11 mouse cellular contexts compared by ENCODE assay signal in the genomic region with DNA sequence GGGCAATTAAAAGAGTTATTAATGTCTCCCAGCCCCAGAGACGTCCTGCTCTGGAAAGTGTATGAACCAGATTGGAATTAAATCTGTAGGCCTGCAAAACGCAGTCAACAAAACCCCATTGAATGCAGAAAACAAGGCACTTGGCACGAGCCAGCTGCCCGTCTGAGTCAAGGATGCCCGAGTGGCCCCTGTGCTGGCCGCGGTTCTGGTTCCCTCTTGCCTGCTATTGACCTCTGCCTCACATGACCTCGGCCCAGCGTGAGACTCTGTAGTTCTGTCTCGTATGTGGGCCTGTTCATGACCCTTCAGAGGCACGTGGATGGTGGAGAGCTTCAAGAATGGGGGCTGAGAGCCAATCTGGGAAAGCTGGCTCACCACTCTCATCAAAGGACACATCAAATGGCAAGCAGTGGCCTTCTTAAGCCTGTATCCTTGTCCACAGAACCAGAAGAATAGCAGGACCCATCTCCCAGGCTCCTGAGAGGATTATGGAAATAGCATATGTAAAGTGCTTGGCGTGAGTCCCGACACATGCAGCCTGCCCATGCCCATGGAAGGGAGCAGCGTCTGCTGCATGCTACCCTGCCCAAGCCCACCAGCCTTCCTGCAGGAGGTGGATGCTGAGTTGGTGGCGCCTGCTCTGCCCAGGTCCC. TPM values are rescaled to one million over a fixed set of nuclear protein-coding genes. Genes with fewer than 3 reads are reported as not detected.
A peak's percentile ranks its signal among the peaks of the same experiment; 100 is the strongest.
DNase-seq lines count a peak whose midpoint lies in the region; ATAC-seq lines count a peak whose summit lies in the region.
"Had no signal": no experiment of that assay in that cellular context is flagged by ENCODE, and none has a peak within 500 bp of the region (broad histone marks: within the 10 kb centered on the region; RNA-seq: fewer than 3 reads in every experiment).

No protein-coding gene starts in this region.

- no peak for ATAC-seq in midbrain, embryonic 12.5 days (ENCODE audit: low FRiP score, low read depth)

- peaks cover 71% of the 10 kb centered on the region for H3K4me1 ChIP-seq in midbrain, embryonic 12.5 days

- 65% methylated on average over 15 of the region's 15 CpGs for WGBS in midbrain, embryonic 12.5 days

- peak overlapping the region; percentile 46; the same call in 1 of the 2 replicates for H3K27ac ChIP-seq in midbrain, embryonic 12.5 days (replicated peaks)

- peaks cover 3% of the 10 kb centered on the region; the same call in 1 of the 2 replicates for H3K27me3 ChIP-seq in midbrain, embryonic 12.5 days

- H3K4me2 ChIP-seq in midbrain, embryonic 12.5 days (replicated peaks), result no peak overlapping the region

- H3K9ac ChIP-seq in midbrain, embryonic 12.5 days (replicated peaks), result no peak overlapping the region

- H3K4me3 ChIP-seq in midbrain, embryonic 12.5 days, result no peak overlapping the region

- H3K9me3 ChIP-seq in midbrain, embryonic 12.5 days, result no peaks in the 10 kb centered on the region

- DNase-seq in adrenal gland, adult 2 months, result peak; percentile 81
- no peak for DNase-seq in adrenal gland, postnatal 25 days
- peak; percentile 54 to 60 for DNase-seq in kidney, postnatal 36 days
- DNase-seq in kidney, postnatal 14 days, result no peak
- DNase-seq in adrenal gland, postnatal 36 days, result peak; percentile 58 to 68
- DNase-seq in left cerebral cortex, adult 11 months (ENCODE audit: low spot score), result no peak
- DNase-seq in layer of hippocampus, postnatal 14 days (ENCODE audit: low spot score in 2 of 2), result no peak
- DNase-seq: cerebellum, adult 11-12 months; heart, adult 18-20 months; lung, adult 2 months had no signal

- no peaks in the 10 kb centered on the region for H3K36me3 ChIP-seq in midbrain, embryonic 12.5 days

RNA-seq across cellular contexts. Expression of a gene that starts 15.4 kb away (rescaled TPM):
- 10 to 100 TPM; 57.7 to 66.4 TPM for total RNA-seq in adrenal gland, adult 2 months (2021)
- 55.1 and 65.8 TPM in 2 replicates for polyA plus RNA-seq in adrenal gland, adult 2 months (2012; rRNA removed)
- 68.9 and 70.0 TPM in 2 replicates for total RNA-seq in adrenal gland, postnatal 25 days (2021)
- total RNA-seq in adrenal gland, postnatal 36 days (2021), result 10 to 100 TPM; 47.3 to 57.2 TPM
- 17.7 and 20.9 TPM in 2 replicates for polyA plus RNA-seq in midbrain, embryonic 12.5 days (2016; fragmentation: Nextera tagmentation; extraction: Ambion mirVana)
- 10 to 100 TPM; 25.2 to 25.7 TPM for total RNA-seq in layer of hippocampus, postnatal 14 days (2021)

RNA-seq across cellular contexts. Expression of a gene that starts 30.6 kb away (rescaled TPM):
- total RNA-seq in adrenal gland, adult 2 months (2021), result 10 to 100 TPM; 66.7 to 75.3 TPM
- 110 and 126 TPM in 2 replicates for polyA plus RNA-seq in adrenal gland, adult 2 months (2012; rRNA removed)
- total RNA-seq in adrenal gland, postnatal 25 days (2021), result 62.4 and 68.2 TPM in 2 replicates
- 10 to 100 TPM; 65.1 to 70.1 TPM for total RNA-seq in adrenal gland, postnatal 36 days (2021)
- 41.3 and 42.3 TPM in 2 replicates for polyA plus RNA-seq in midbrain, embryonic 12.5 days (2016; fragmentation: Nextera tagmentation; extraction: Ambion mirVana)
- 10 to 100 TPM; 28.1 to 28.8 TPM for total RNA-seq in layer of hippocampus, postnatal 14 days (2021)

RNA-seq across cellular contexts. Expression of a gene that starts 30.7 kb away (rescaled TPM):
- total RNA-seq in adrenal gland, adult 2 months (2021), result 1 to 10 TPM; 3.6 to 4.6 TPM
- polyA plus RNA-seq in adrenal gland, adult 2 months (2012; rRNA removed), result 2.6 and 2.9 TPM in 2 replicates
- total RNA-seq in adrenal gland, postnatal 25 days (2021), result 5.6 and 6.0 TPM in 2 replicates
- 1 to 10 TPM; 3.8 to 3.9 TPM for total RNA-seq in adrenal gland, postnatal 36 days (2021)
- 4.0 and 4.6 TPM in 2 replicates for polyA plus RNA-seq in midbrain, embryonic 12.5 days (2016; fragmentation: Nextera tagmentation; extraction: Ambion mirVana)
- total RNA-seq in layer of hippocampus, postnatal 14 days (2021), result 1 to 10 TPM; 6.3 to 6.4 TPM

RNA-seq across cellular contexts. Expression of a gene that starts 44.2 kb away (rescaled TPM):
- 1 to 10 TPM in 1 of 2 experiments, under 1 TPM in 1; 0.89 to 1.2 TPM for total RNA-seq in adrenal gland, adult 2 months (2021)
- 0.66 TPM in 2 replicates for polyA plus RNA-seq in adrenal gland, adult 2 months (2012; rRNA removed)
- 0.57 and 2.1 TPM in 2 replicates for total RNA-seq in adrenal gland, postnatal 25 days (2021)
- total RNA-seq in adrenal gland, postnatal 36 days (2021), result under 1 TPM; 0.59 to 0.83 TPM
- 1.9 and 2.4 TPM in 2 replicates for polyA plus RNA-seq in midbrain, embryonic 12.5 days (2016; fragmentation: Nextera tagmentation; extraction: Ambion mirVana)
- 1 to 10 TPM in 1 of 2 experiments, under 1 TPM in 1; 0.95 to 1.6 TPM for total RNA-seq in layer of hippocampus, postnatal 14 days (2021)

RNA-seq across cellular contexts. Expression of a gene that starts 59.0 kb away (rescaled TPM):
- total RNA-seq in adrenal gland, adult 2 months (2021), result 10 to 100 TPM; 35.7 to 50.1 TPM
- polyA plus RNA-seq in adrenal gland, adult 2 months (2012; rRNA removed), result 38.7 and 45.6 TPM in 2 replicates
- 50.3 and 64.1 TPM in 2 replicates for total RNA-seq in adrenal gland, postnatal 25 days (2021)
- 10 to 100 TPM; 43.1 to 58.6 TPM for total RNA-seq in adrenal gland, postnatal 36 days (2021)
- polyA plus RNA-seq in midbrain, embryonic 12.5 days (2016; fragmentation: Nextera tagmentation; extraction: Ambion mirVana), result 56.7 and 57.5 TPM in 2 replicates
- 10 to 100 TPM; 38.9 to 39.3 TPM for total RNA-seq in layer of hippocampus, postnatal 14 days (2021)

Comparison
In these comparisons a context has a peak if more than half of its experiments do, and no peak if none do; other contexts are left out.
1. DNase-seq: peak in adrenal gland, adult 2 months (single experiment), kidney, postnatal 36 days (2 of 2) and adrenal gland, postnatal 36 days (2 of 2); none in adrenal gland, postnatal 25 days (single experiment), kidney, postnatal 14 days (single experiment), left cerebral cortex, adult 11 months (single experiment) and layer of hippocampus, postnatal 14 days (0 of 2).